Mouse (Mus musculus): ENCODE data around the gene Hist1h2bm. TPM values are rescaled to one million over a fixed set of nuclear protein-coding genes. Genes with fewer than 3 reads are reported as not detected.
"Not testable (repeated sequence)": the region's sequence is repeated elsewhere in the genome, so short reads cannot be mapped to it uniquely, and the experiment has no call there.

Gene Hist1h2bm
- polyA plus RNA-seq, 1 experiment from 2014 or later = 2.9 TPM

- ATAC-seq (ENCODE audit: low FRiP score, low read depth) = peak; percentile 11
- Histone ChIP-seq H3K9ac (peak overlapping the region; percentile 52), H3K4me3 (peak overlapping the region; percentile 35), H3K4me2 (replicated peaks) (peak overlapping the region; percentile 67), H3K27ac (peak overlapping the region; percentile 50; the same call in 1 of the 2 replicates)
- H3K27me3 ChIP-seq (replicated peaks); H3K36me3 ChIP-seq; H3K9me3 ChIP-seq; H3K4me1 ChIP-seq: not testable (repeated sequence)
- WGBS = 0% methylated on average over 26 of the region's 26 CpGs
These were observed 32.6 kb downstream of the Hist1h2bm start for GRCm38 (mm10) chr13:21754294-21755001.

GRCm38 (mm10) chr13:21755707-21756106 is 33.9 kb downstream of the Hist1h2bm start:
- Histone ChIP-seq H3K9me3 (no peaks in the 10 kb centered on the region), H3K36me3 (no peaks in the 10 kb centered on the region), H3K4me3 (no peak overlapping the region), H3K27me3 (replicated peaks) (no peaks in the 10 kb centered on the region), H3K4me2 (replicated peaks) (peak overlapping the region; percentile 42; the same call in 1 of the 2 replicates), H3K27ac (no peak overlapping the region), H3K4me1 (peaks cover 3% of the 10 kb centered on the region; the same call in 1 of the 2 replicates), H3K9ac (no peak overlapping the region)
- no peak for ATAC-seq (ENCODE audit: low FRiP score, low read depth)
- 65% methylated on average over 1 of the region's 1 CpGs for WGBS

Small RNAs within 50 kb of the gene (microRNA-seq; reads per million reads assigned to microRNA genes)
- gene Gm44357 = not detected
- gene Gm44367 = not detected
- not detected for gene Gm44454

Other genes starting within 250 kb of the Hist1h2bm start
- 6.0 and 6.2 TPM in 2 replicates for gene Zkscan4, start 243.1 kb upstream of the Hist1h2bm start, polyA plus RNA-seq (2016; fragmentation: Nextera tagmentation; extraction: Ambion mirVana)
- gene Gm10065, start 242.6 kb upstream of the Hist1h2bm start, polyA plus RNA-seq (2016; fragmentation: Nextera tagmentation; extraction: Ambion mirVana) = not detected in 2 replicates
- 0.19 and 0.40 TPM in 2 replicates for gene AK157302, start 226.8 kb upstream of the Hist1h2bm start, polyA plus RNA-seq (2016; fragmentation: Nextera tagmentation; extraction: Ambion mirVana)
- gene Gm11273, start 220.6 kb upstream of the Hist1h2bm start, polyA plus RNA-seq (2016; fragmentation: Nextera tagmentation; extraction: Ambion mirVana) = 2.4 and 3.0 TPM in 2 replicates
- 5.9 and 6.8 TPM in 2 replicates for gene Zkscan8, start 190.9 kb upstream of the Hist1h2bm start, polyA plus RNA-seq (2016; fragmentation: Nextera tagmentation; extraction: Ambion mirVana)
- 0.14 TPM in 2 replicates for gene Olfr1366, start 179.2 kb upstream of the Hist1h2bm start, polyA plus RNA-seq (2016; fragmentation: Nextera tagmentation; extraction: Ambion mirVana)
- 0.06 TPM in 1 of 2 replicates, not detected in the other for gene Olfr1535, start 162.2 kb upstream of the Hist1h2bm start, polyA plus RNA-seq (2016; fragmentation: Nextera tagmentation; extraction: Ambion mirVana)
- not detected in 2 replicates for gene Olfr1364, start 140.3 kb upstream of the Hist1h2bm start, polyA plus RNA-seq (2016; fragmentation: Nextera tagmentation; extraction: Ambion mirVana)
- gene Olfr1362, start 108.0 kb upstream of the Hist1h2bm start, polyA plus RNA-seq (2016; fragmentation: Nextera tagmentation; extraction: Ambion mirVana) = not detected in 2 replicates
- gene Olfr11, start 79.5 kb upstream of the Hist1h2bm start, polyA plus RNA-seq (2016; fragmentation: Nextera tagmentation; extraction: Ambion mirVana) = not detected in 2 replicates
- not detected in 2 replicates for gene Olfr1361, start 58.7 kb upstream of the Hist1h2bm start, polyA plus RNA-seq (2016; fragmentation: Nextera tagmentation; extraction: Ambion mirVana)
- not detected in 2 replicates for gene Olfr1360, start 44.6 kb upstream of the Hist1h2bm start, polyA plus RNA-seq (2016; fragmentation: Nextera tagmentation; extraction: Ambion mirVana)
- gene Olfr1359, start 23.9 kb upstream of the Hist1h2bm start, polyA plus RNA-seq (2016; fragmentation: Nextera tagmentation; extraction: Ambion mirVana) = not detected in 2 replicates
- 1.6 and 1.7 TPM in 2 replicates for gene Hist1h2bl, start 5.9 kb upstream of the Hist1h2bm start, polyA plus RNA-seq (2016; fragmentation: Nextera tagmentation; extraction: Ambion mirVana)
- 16.2 and 34.8 TPM in 2 replicates for gene Hist1h2ai, start 5.6 kb upstream of the Hist1h2bm start, polyA plus RNA-seq (2016; fragmentation: Nextera tagmentation; extraction: Ambion mirVana)
- gene Hist1h3h, start 4.4 kb upstream of the Hist1h2bm start, polyA plus RNA-seq (2016; fragmentation: Nextera tagmentation; extraction: Ambion mirVana) = 14.0 and 17.0 TPM in 2 replicates
- 0.87 and 1.6 TPM in 2 replicates for gene Hist1h4j, start 13.0 kb downstream of the Hist1h2bm start, polyA plus RNA-seq (2016; fragmentation: Nextera tagmentation; extraction: Ambion mirVana)
- gene Hist1h4k, start 28.5 kb downstream of the Hist1h2bm start, polyA plus RNA-seq (2016; fragmentation: Nextera tagmentation; extraction: Ambion mirVana) = 0.96 and 2.4 TPM in 2 replicates
- 18.4 and 29.6 TPM in 2 replicates for gene Hist1h2ak, start 31.8 kb downstream of the Hist1h2bm start, polyA plus RNA-seq (2016; fragmentation: Nextera tagmentation; extraction: Ambion mirVana)
- 2.0 and 3.0 TPM in 2 replicates for gene Hist1h2bn, start 32.1 kb downstream of the Hist1h2bm start, polyA plus RNA-seq (2016; fragmentation: Nextera tagmentation; extraction: Ambion mirVana)
- gene Hist1h1b, start 58.6 kb downstream of the Hist1h2bm start, polyA plus RNA-seq (2016; fragmentation: Nextera tagmentation; extraction: Ambion mirVana) = 13.1 and 26.4 TPM in 2 replicates
- 97.6 and 126 TPM in 2 replicates for gene Hist1h3i, start 61.3 kb downstream of the Hist1h2bm start, polyA plus RNA-seq (2016; fragmentation: Nextera tagmentation; extraction: Ambion mirVana)
- 7.9 and 9.0 TPM in 2 replicates for gene Hist1h2an, start 65.2 kb downstream of the Hist1h2bm start, polyA plus RNA-seq (2016; fragmentation: Nextera tagmentation; extraction: Ambion mirVana)
- 0.68 and 1.7 TPM in 2 replicates for gene Hist1h2bp, start 65.4 kb downstream of the Hist1h2bm start, polyA plus RNA-seq (2016; fragmentation: Nextera tagmentation; extraction: Ambion mirVana)
- 17.1 and 26.1 TPM in 2 replicates for gene Hist1h2bq, start 88.2 kb downstream of the Hist1h2bm start, polyA plus RNA-seq (2016; fragmentation: Nextera tagmentation; extraction: Ambion mirVana)
- gene Hist1h2ao, start 88.4 kb downstream of the Hist1h2bm start, polyA plus RNA-seq (2016; fragmentation: Nextera tagmentation; extraction: Ambion mirVana) = not detected in 2 replicates
- not detected in 2 replicates for gene Hist1h4m, start 89.7 kb downstream of the Hist1h2bm start, polyA plus RNA-seq (2016; fragmentation: Nextera tagmentation; extraction: Ambion mirVana)
- gene Hist1h4n, start 110.2 kb downstream of the Hist1h2bm start, polyA plus RNA-seq (2016; fragmentation: Nextera tagmentation; extraction: Ambion mirVana) = 11.4 and 12.4 TPM in 2 replicates
- 3,361 and 3,805 TPM in 2 replicates for gene Hist1h2ap, start 111.5 kb downstream of the Hist1h2bm start, polyA plus RNA-seq (2016; fragmentation: Nextera tagmentation; extraction: Ambion mirVana)
- gene Hist1h2br, start 111.7 kb downstream of the Hist1h2bm start, polyA plus RNA-seq (2016; fragmentation: Nextera tagmentation; extraction: Ambion mirVana) = 18.7 and 25.8 TPM in 2 replicates
- gene Zfp184, start 223.1 kb downstream of the Hist1h2bm start, polyA plus RNA-seq (2016; fragmentation: Nextera tagmentation; extraction: Ambion mirVana) = 19.1 and 19.4 TPM in 2 replicates